Mouse (Mus musculus) bone marrow, adult 2 months (tissue): ENCODE results near the gene Luzp1. TPM values are rescaled to one million over a fixed set of nuclear protein-coding genes. Genes with fewer than 3 reads are reported as not detected.
A peak's percentile ranks its signal among the peaks of the same experiment; 100 is the strongest.

Experiments
- H3K27ac ChIP-seq: fragments of 200-500 bp; 2 replicates; pipeline ENCODE4 v1.5.1; 2012; ENCODE audit warnings: low read depth, mild to moderate bottlenecking, control low read depth, inconsistent platforms, low read length; ENCODE audit not compliant: control insufficient read depth, poor library complexity, insufficient read depth
- H3K4me1 ChIP-seq: fragments of 200-500 bp; 2 replicates; pipeline ENCODE4 v1.6.1; 2011; ENCODE audit warnings: low read length; ENCODE audit not compliant: control insufficient read depth, insufficient read depth
- H3K4me3 ChIP-seq: fragments of 200-500 bp; replicated peaks from 2 replicates; pipeline ENCODE3; 2011; ENCODE audit warnings: mild to moderate bottlenecking, low read depth, low read length, control low read depth; ENCODE audit not compliant: control insufficient read depth
- CTCF ChIP-seq: fragments of 200-500 bp; IDR thresholded peaks from 2 replicates; pipeline ENCODE4 v1.5.1; 2011; ENCODE audit warnings: low read length, control low read depth; ENCODE audit not compliant: control insufficient read depth, insufficient read depth
- POLR2A ChIP-seq: fragments of 200-500 bp; IDR thresholded peaks from 2 replicates; pipeline ENCODE4 v1.6.1; 2011; ENCODE audit warnings: low read depth, mild to moderate bottlenecking, control low read depth, low read length, borderline replicate concordance; ENCODE audit not compliant: control insufficient read depth
- WGBS: fragments of 180-500 bp; shearing (Covaris S2); methylation state at CpG from one replicate; pipeline ENCODE4 v1.1.7; 2018; 5-methylcytosine and 5-hydroxymethylcytosine counted together
- polyA plus RNA-seq: library from polyadenylated mRNA; stranded (reverse); fragments of >200 nt; gene quantifications from 2 replicates; pipeline ENCODE4 v1.2.4, GENCODE M21; 2011; ENCODE audit warnings: low replicate concordance; ENCODE audit not compliant: missing spikeins, insufficient read depth, insufficient read length

The Luzp1 gene
- polyA plus RNA-seq, 1 experiment = 2.8 TPM

DNA sequence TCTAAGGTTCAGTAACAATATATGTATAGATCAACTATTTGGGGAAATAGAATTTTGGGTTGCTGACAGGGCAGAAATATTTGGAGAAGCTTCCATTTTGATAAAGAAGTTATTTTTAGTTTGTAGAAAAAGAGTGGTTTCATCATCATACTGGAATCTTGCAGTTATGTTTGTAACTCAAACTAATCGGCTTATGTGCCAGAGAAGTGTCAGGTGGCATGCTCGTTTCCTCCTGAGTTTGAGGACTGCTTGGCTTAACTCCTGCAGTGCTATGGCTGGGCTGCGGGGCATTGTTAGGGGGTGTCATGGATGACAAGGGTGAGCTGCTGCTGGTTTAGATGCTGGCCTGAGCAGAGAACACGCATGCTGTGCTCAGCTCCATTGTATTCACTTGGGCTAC, 42.1 kb downstream of the Luzp1 start:
- Histone ChIP-seq H3K4me1 (no peaks in the 10 kb centered on the region), H3K27ac (no peak overlapping the region), H3K4me3 (no peak overlapping the region)
- TF ChIP-seq CTCF = no peak
- TF ChIP-seq POLR2A = no peak
- WGBS = 45% methylated on average over 4 of the region's 4 CpGs

DNA sequence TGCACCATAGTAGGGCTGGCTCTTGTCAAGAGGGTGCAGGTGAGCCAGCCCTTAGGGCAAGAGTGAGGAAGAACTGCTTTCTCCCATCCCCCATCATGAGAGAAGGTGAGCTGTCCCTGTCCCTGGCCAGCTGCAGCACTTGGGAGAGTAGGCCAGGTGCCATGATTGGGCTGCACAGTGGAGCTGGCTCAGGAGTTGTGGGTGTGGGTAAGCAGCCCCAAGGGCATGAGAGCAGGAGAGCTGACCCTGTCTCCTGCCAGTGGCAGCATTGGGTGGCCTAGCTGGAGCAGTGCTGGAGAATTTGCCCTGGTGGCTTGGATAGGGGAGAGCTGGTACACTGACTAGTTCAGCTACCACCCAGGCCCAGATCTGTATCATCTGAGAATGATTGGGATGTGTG, 43.3 kb downstream of the Luzp1 start:
- no peaks in the 10 kb centered on the region for H3K4me1 ChIP-seq

DNA sequence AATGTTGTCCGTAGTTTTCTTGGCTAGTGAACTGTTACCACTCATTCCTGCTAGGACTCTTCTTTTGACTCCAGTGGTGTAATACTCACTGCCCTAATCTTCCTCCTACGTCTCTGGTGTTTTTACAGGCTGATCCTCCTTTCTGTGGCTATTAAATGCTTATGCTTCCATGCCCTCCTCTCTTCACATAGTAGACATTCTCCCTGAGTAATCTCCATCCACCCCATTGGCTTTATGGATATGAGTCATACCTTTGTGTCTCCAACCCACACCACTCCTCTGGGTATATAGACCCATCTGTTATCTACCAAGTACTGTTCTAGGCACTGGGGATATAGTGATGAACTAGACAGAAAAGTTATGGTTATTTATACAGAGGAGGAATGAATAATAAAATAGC, 48.6 kb downstream of the Luzp1 start:
- Histone ChIP-seq H3K4me3 (no peak overlapping the region), H3K4me1 (no peaks in the 10 kb centered on the region), H3K27ac (no peak overlapping the region)
- TF ChIP-seq CTCF (no peak), POLR2A (no peak)
- 71% methylated on average over 2 of the region's 2 CpGs for WGBS

More for the DNA sequence above, 43.3 kb downstream of the Luzp1 start:
- no peak overlapping the region for H3K4me3 ChIP-seq
- TF ChIP-seq CTCF (no peak), POLR2A (no peak)
- no peak overlapping the region for H3K27ac ChIP-seq

DNA sequence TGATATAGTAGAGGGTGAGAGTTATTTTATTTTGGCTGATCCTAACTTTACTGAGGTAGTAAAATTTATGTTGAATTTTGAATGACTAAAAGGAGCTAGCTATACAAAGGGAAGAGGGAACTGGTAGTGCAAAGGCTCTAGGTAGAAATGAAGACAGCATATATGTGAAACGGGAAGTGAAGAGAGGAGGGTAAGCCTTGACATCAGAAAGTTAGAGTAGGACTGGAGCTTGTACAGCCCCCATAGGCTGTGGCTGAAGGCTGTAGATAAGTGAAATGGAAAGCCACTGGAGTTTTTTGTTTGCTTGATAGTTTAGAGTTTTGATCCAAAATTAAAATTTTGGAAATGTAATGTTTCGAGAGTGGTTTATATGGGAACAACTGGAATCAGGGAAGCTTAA, 49.0 kb downstream of the Luzp1 start:
- no peak overlapping the region for H3K27ac ChIP-seq
- H3K4me3 ChIP-seq = no peak overlapping the region
- H3K4me1 ChIP-seq = no peaks in the 10 kb centered on the region
- 47% methylated on average over 2 of the region's 2 CpGs for WGBS
- TF ChIP-seq POLR2A (no peak), CTCF (no peak)

DNA sequence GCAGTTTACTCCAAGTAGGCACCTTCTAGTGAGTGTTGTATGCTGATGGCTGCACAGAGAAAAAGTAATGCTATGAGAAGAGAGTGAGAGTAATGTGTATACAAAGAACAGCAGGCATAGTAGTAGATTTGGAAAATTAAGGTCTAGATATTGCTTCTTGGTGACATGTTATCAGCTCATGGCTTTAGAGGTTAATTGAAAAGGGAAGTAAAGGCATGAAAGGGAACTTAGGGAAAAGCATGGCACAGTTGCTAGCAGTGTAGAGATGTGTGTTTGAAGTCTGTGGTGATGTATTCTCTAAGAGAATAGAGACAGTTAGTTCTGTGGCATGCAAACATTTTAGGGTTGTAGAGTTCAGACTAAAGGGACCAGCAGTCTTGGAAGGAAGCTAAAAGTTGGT, 50.3 kb downstream of the Luzp1 start:
- TF ChIP-seq CTCF = no peak
- no peak for TF ChIP-seq POLR2A
- Histone ChIP-seq H3K4me3 (no peak overlapping the region), H3K4me1 (no peaks in the 10 kb centered on the region), H3K27ac (no peak overlapping the region)

DNA sequence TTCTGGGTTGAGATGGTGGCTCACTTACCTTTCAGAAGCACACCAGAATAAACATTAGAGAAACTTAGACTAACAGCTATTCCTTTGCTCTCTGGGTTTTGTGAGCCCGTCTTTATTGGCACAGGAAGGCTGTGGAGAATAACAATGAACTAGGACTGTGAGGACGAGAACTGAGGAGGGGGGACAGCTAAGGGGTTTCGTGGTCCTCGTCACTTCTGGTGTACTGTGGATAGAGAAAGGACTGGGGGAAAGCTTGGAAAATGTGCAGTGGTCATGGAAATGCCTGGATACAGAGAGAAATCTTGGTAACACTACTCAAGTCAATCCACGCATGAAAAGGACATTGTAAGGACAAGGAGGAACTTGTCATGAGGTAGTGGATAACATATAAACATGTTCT, 52.3 kb downstream of the Luzp1 start:
- H3K27ac ChIP-seq = no peak overlapping the region
- TF ChIP-seq POLR2A (no peak), CTCF (no peak)
- 76% methylated on average over 5 of the region's 5 CpGs for WGBS
- H3K4me3 ChIP-seq = no peak overlapping the region
- no peaks in the 10 kb centered on the region for H3K4me1 ChIP-seq

DNA sequence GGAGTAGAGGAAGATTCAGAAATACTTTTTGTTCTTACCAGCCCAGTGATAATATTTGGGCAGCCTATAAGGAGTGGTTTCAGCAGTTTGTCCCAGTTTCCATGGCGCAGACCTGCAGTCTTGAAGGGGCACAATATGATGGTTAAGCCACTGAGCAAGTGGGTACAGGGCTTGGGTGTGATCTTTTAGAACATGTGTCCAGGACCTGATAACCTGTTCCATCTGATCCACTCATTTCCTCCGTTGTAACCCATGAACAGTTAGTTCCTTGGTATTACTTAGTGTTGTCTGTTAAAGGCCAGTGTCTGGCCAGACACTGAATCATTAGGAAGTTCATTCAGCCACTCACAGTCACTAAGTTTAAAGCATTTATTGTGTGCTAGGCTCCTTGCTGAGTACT, 54.7 kb downstream of the Luzp1 start:
- Histone ChIP-seq H3K4me3 (no peak overlapping the region), H3K27ac (no peak overlapping the region), H3K4me1 (no peaks in the 10 kb centered on the region)
- no peak for TF ChIP-seq CTCF
- no peak for TF ChIP-seq POLR2A
- WGBS = 74% methylated on average over 2 of the region's 2 CpGs

DNA sequence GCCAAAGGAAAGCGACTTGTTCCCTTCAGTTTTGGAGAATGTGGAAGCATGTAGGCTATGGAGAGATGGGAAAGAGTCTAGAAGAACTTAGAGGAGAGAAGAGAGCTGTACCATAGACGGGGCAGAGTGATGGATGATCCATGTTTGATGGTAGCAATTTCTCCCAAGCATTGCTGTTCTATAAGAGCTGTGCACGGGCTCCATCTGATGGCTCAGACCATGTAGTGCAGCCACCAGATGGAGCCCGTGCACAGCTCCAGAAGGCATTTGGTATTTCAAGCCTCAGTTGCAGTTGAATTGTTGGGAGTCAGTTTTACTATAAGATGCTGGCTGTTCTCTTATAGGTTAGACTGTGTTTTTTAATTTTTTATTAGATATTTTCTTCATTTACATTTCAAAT, 56.9 kb downstream of the Luzp1 start:
- WGBS = 23% methylated on average over 4 of the region's 4 CpGs
- TF ChIP-seq CTCF (peak; percentile 54; the same call in 1 of the 2 replicates), POLR2A (no peak)
- Histone ChIP-seq H3K4me1 (no peaks in the 10 kb centered on the region), H3K27ac (no peak overlapping the region), H3K4me3 (no peak overlapping the region)

DNA sequence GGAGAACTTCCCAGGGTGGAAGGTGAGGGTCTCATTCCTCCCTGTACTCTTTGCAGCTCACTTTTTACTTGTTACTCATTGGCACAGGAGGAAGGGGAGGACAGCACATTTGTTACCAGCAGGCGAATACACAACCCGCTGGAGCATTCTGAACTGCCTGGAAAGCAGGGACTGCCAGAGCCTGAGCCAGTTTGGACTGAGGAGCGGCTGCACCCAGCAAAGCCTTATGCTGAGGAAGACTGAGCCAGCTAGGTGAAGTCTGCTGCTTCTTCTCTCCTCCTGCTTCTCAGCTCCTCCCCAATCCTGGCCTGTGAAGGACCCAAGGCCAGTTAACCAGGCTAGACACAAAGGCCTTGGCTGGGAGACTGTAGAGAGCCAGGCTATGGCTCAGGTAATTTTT, 75.6 kb downstream of the Luzp1 start:
- TF ChIP-seq CTCF = no peak
- TF ChIP-seq POLR2A = no peak
- WGBS = 92% methylated on average over 3 of the region's 3 CpGs
- Histone ChIP-seq H3K4me1 (no peaks in the 10 kb centered on the region), H3K27ac (no peak overlapping the region), H3K4me3 (no peak overlapping the region)
